ENCODE assay signal across 32 mouse cellular contexts in genomic region chr6:120465393-120465792, GRCm38 (mm10). TPM values are rescaled to one million over a fixed set of nuclear protein-coding genes. Genes with fewer than 3 reads are reported as not detected.
DNase-seq lines count a peak whose midpoint lies in the region; ATAC-seq and TF ChIP-seq lines count a peak whose summit lies in the region.
"Had no signal": no experiment of that assay in that cellular context is flagged by ENCODE, and none has a peak within 500 bp of the region (broad histone marks: within the 10 kb centered on the region; RNA-seq: fewer than 3 reads in every experiment).

No protein-coding gene starts in this region.

- H3K36me3 ChIP-seq in thymus, adult 2 months (ENCODE audit: control insufficient read depth, insufficient read depth, low read length): no peaks in the 10 kb centered on the region
- no peaks in the 10 kb centered on the region for H3K36me3 ChIP-seq in liver, embryonic 13.5 days
- H3K36me3 ChIP-seq: embryonic facial prominence, embryonic 12.5 days; heart, embryonic 13.5 days; hindbrain, embryonic 10.5 days; hindbrain, embryonic 15.5 days; midbrain, embryonic 10.5 days; midbrain, embryonic 15.5 days; neural tube, embryonic 12.5 days; stomach, embryonic 15.5 days had no signal

- peak; percentile 84 for DNase-seq in heart, adult 11 months
- DNase-seq in heart, adult 8-10 months (ENCODE audit: low spot score): no peak
- no peak for DNase-seq in thymus, adult 2 months
- DNase-seq in thymus, adult 18-20 months: no peak
- DNase-seq in liver, embryonic 13.5 days: no peak
- DNase-seq in naive thymus-derived CD4-positive, alpha-beta T cell, adult 2 months (ENCODE audit: low read depth): peak; percentile 40
- DNase-seq in cerebellum, postnatal 14 days: no peak
- no peak for DNase-seq in yolk sac, embryonic 10.5 days (ENCODE audit: low spot score)
- DNase-seq: adrenal gland, adult 8-10 months; cerebellum, adult 8-10 months; cerebellum, postnatal 36 days; embryo, embryonic 11 days; gastrocnemius, postnatal 14 days; heart, adult 18-20 months; heart, postnatal 14 days; kidney, adult 2 months; kidney, postnatal 4 days; left cerebral cortex, postnatal 4 days; lung, adult 2 months; lung, postnatal 10 days had no signal

- TF ChIP-seq POLR2A in thymus, adult 2 months (IDR thresholded peaks at IDR 0.05; ENCODE audit: control insufficient read depth, extremely low read depth, insufficient read depth, low read length, poor library complexity): no peak

- H3K27ac ChIP-seq in thymus, adult 2 months (ENCODE audit: control insufficient read depth, insufficient read depth, low read length): peak overlapping the region; percentile 94
- H3K27ac ChIP-seq in liver, embryonic 13.5 days: peak overlapping the region; percentile 66
- H3K27ac ChIP-seq: embryonic facial prominence, embryonic 12.5 days; heart, embryonic 13.5 days; hindbrain, embryonic 10.5 days; hindbrain, embryonic 15.5 days; kidney, postnatal 0 days; midbrain, embryonic 10.5 days; midbrain, embryonic 15.5 days; neural tube, embryonic 12.5 days; stomach, embryonic 15.5 days had no signal

- peak overlapping the region; percentile 29 for H3K4me3 ChIP-seq in thymus, adult 2 months (ENCODE audit: control insufficient read depth, insufficient read depth, low read length)
- H3K4me3 ChIP-seq in liver, embryonic 13.5 days (replicated peaks): no peak overlapping the region
- H3K4me3 ChIP-seq: embryonic facial prominence, embryonic 12.5 days; heart, embryonic 13.5 days; hindbrain, embryonic 10.5 days; hindbrain, embryonic 15.5 days; midbrain, embryonic 10.5 days; midbrain, embryonic 15.5 days; neural tube, embryonic 12.5 days had no signal

- no peak for TF ChIP-seq CTCF in thymus, adult 2 months (IDR thresholded peaks at IDR 0.05; ENCODE audit: borderline replicate concordance, control insufficient read depth, extremely low read depth, insufficient read depth, low read length, poor library complexity)

- no peaks in the 10 kb centered on the region for H3K27me3 ChIP-seq in thymus, adult 2 months (ENCODE audit: control insufficient read depth, insufficient read depth, low read length)
- H3K27me3 ChIP-seq in liver, embryonic 13.5 days: peaks cover 16% of the 10 kb centered on the region

- peak overlapping the region; percentile 99 for H3K4me2 ChIP-seq in liver, embryonic 13.5 days
- H3K4me2 ChIP-seq: embryonic facial prominence, embryonic 12.5 days; hindbrain, embryonic 15.5 days; midbrain, embryonic 15.5 days; neural tube, embryonic 12.5 days had no signal

- H3K9me3 ChIP-seq in liver, embryonic 13.5 days (replicated peaks): no peaks in the 10 kb centered on the region
- H3K9me3 ChIP-seq: embryonic facial prominence, embryonic 12.5 days; heart, embryonic 13.5 days; hindbrain, embryonic 10.5 days; hindbrain, embryonic 15.5 days; midbrain, embryonic 10.5 days; midbrain, embryonic 15.5 days; neural tube, embryonic 12.5 days; stomach, embryonic 15.5 days had no signal

- H3K9ac ChIP-seq in liver, embryonic 13.5 days: 0 out of 2 replicates have a peak overlapping the region, but pooled peaks have one; percentile 3
- H3K9ac ChIP-seq: embryonic facial prominence, embryonic 12.5 days; heart, embryonic 13.5 days; hindbrain, embryonic 15.5 days; midbrain, embryonic 15.5 days; neural tube, embryonic 12.5 days; stomach, embryonic 15.5 days had no signal

- H3K4me1 ChIP-seq in thymus, adult 2 months (replicated peaks; ENCODE audit: control insufficient read depth, insufficient read depth, low read length): peaks cover 33% of the 10 kb centered on the region
- peaks cover 64% of the 10 kb centered on the region for H3K4me1 ChIP-seq in liver, embryonic 13.5 days (replicated peaks)

- no peak for ATAC-seq in liver, embryonic 13.5 days (ENCODE audit: low read depth)
- ATAC-seq: activated CD4-positive, CD25-positive, alpha-beta regulatory T cell, adult 4 months; forebrain, embryonic 14.5 days; midbrain, embryonic 15.5 days had no signal

- WGBS in thymus, adult 2 months: 6% methylated on average over 4 of the region's 4 CpGs
- 29% methylated on average over 4 of the region's 4 CpGs for WGBS in liver, embryonic 13.5 days (ENCODE audit: insufficient replicate concordance)

RNA-seq across cellular contexts. Expression of gene Il17ra, which starts 2.3 kb away (rescaled TPM):
- total RNA-seq in heart, adult 8-10 months (2022): 1 to 10 TPM; 2.4 to 5.1 (median 3.0) TPM
- 198 and 199 TPM in 2 replicates for polyA plus RNA-seq in thymus, adult 2 months (2012; rRNA removed)
- 9.3 and 10.8 TPM in 2 replicates for polyA plus RNA-seq in liver, embryonic 13.5 days (2015; fragmentation: Nextera tagmentation; extraction: Ambion mirVana)

RNA-seq across cellular contexts. Expression of gene Tmem121b, which starts 28.2 kb away (rescaled TPM):
- total RNA-seq in heart, adult 8-10 months (2022): not detected
- 1.2 and 1.4 TPM in 2 replicates for polyA plus RNA-seq in thymus, adult 2 months (2012; rRNA removed)
- polyA plus RNA-seq in liver, embryonic 13.5 days (2015; fragmentation: Nextera tagmentation; extraction: Ambion mirVana): not detected in 2 replicates
- total RNA-seq: heart, adult 18-20 months had no signal
- polyA plus RNA-seq: macrophage had no signal

Comparison
In these comparisons a context has a peak if more than half of its experiments do, and no peak if none do; other contexts are left out.
1. DNase-seq: peak in heart, adult 11 months (single experiment) and naive thymus-derived CD4-positive, alpha-beta T cell, adult 2 months (single experiment); none in heart, adult 8-10 months (single experiment), thymus, adult 2 months (single experiment), thymus, adult 18-20 months (0 of 2), liver, embryonic 13.5 days (single experiment), cerebellum, postnatal 14 days (0 of 2) and yolk sac, embryonic 10.5 days (single experiment).
2. RNA of gene Il17ra, which starts 2.3 kb away (polyA plus RNA-seq): 198 to 199 TPM in thymus, adult 2 months; 9.3 to 10.8 TPM in liver, embryonic 13.5 days; every median in the first group is over 10 times any median in the second.